Mouse (Mus musculus): ENCODE results near the gene Kit. TPM values are rescaled to one million over a fixed set of nuclear protein-coding genes. Genes with fewer than 3 reads are reported as not detected.

Kit gene
- total RNA-seq, 2 experiments from 2014 or later: 0.72 to 0.74 TPM

DNA sequence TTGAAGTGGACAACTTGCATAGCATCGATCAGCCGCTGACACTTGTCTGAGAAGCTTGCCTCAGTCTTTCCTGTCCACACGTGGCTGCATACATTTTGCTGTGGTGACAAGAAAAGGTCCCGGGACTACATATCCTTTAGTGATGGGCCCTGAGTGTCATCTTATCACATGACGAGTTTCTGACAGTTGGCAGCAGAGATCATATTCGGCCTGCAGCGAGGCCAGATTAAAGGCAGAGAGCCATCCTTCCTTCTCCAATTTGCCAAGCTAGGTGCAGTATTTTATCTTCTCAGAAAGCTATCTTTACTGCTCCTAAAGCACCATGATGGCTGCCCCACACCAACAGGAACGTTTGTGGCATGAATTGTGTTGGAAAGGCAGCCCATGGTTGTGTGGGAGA is 127.4 kb downstream of the Kit start:
- intact Hi-C loops (cut with DNase I): no loop called here
- no peak for DNase-seq

DNA sequence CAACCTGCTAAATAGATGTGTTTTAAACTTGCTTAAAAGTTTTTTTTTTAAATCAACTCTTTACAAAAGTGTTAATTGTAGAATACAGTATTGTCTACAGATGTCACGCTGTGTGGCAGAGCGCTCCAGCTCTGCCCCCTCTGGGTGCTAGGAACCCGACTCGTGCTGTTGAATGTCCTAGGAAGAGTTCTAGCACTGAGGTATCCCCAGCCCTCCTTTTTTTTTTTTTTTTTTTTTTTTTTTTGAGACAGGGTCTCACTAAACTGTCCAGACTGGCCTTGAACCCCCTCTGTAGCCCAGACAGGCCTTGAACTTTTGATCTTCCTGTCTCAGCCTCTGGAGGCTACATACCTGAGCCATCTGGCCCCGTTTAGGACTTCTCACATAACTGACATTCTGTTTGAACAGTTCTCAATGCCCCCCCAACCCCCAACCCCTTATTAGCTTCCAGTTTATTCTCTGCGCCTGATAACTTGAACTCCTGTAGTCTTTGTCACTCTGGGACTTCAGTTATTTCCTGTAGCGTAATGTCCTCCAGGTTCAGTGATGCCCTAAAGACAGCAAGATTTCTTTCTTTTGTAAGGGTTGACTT is 130.0 kb downstream of the Kit start:
- no peak for DNase-seq
- intact Hi-C loops (cut with DNase I): no loop called here

DNA sequence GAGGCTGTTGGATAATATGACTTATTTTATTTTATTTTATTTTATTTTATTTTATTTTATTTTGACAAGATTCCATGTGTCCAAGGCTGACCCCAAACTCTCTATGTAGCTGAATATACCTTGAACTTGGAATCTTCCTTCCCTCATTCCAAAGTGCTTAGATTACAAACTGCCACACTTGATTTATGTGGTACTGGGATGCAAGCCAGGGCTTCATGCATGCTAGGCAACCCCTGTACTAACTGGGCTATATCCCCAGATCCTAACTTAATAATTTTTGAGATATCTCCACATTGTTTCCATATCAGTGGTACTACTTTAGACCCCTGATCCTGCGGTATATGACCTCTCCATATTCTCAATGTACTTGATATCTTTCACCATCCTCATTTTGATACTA is 130.7 kb downstream of the Kit start:
- DNase-seq: no peak
- intact Hi-C loops (cut with DNase I): no loop called here
